Mouse (Mus musculus) neural tube, embryonic 10.5 days (tissue): ENCODE measurements around the gene Ccl7.

ENCODE experiments used
- DNase-seq: peaks from one replicate; pipeline ENCODE4 v3.0.0-alpha.2; 2017; ENCODE audit warnings: low spot score; ENCODE audit errors: extremely low spot score

Gene Ccl7

DNA sequence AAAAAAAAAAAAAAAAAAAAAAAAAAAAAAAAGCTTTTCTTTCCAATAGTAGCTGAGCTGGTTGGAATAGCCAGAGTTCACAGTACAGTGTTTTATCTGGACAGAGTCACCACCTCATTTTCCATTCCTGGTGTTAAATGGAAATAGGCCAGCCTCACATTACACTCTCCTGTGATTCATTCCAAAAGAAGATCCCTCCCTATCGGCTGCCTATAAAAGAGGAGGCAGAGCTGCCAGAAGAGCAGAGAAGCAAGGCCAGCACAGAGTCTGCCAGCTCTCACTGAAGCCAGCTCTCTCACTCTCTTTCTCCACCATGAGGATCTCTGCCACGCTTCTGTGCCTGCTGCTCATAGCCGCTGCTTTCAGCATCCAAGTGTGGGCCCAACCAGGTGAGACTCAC is at the start of gene Ccl7:
Ccl7 (plus strand) TSS at position 242 of the 400 bp plus-strand sequence.
- DNase-seq: no peak

DNA sequence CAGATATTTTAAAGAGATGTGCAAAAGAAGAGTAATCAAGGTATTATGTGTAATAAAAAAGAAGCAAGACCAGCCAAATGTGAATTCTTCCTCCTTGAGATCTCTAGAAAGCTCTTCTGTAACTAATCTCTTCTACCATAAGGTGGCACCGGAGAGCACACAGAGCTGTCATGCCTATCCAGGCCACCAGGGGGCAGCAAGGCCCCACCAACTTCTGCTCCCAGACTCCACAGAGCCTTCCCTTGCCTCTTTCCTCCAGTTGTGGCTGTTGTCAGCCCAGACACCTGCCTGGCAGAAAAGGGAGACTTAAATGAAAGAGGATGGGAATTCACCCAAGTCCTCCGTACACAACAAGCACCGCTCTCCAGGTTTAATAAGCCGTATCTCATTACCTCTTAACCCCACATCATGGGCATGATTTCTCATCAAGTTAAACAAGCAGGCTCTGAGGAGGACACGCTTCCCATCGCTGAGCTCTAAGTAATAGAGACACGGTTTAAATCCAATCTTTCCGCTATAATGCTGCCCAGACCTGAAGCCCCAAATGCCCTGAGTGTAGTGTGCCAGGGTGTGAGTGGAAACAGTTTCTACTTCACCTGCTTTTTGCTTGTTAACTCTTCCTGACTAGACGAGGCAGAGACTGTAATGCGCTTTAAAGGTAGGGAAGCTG is 49.2 kb upstream of the Ccl7 start:
- DNase-seq: peak; percentile 75

- no peak for DNase-seq
These were observed 48.4 kb upstream of the Ccl7 start for GRCm38 (mm10) chr11:81997085-81997484.

- DNase-seq: no peak
These were observed 46.9 kb upstream of the Ccl7 start for GRCm38 (mm10) chr11:81998646-81999045.

DNA sequence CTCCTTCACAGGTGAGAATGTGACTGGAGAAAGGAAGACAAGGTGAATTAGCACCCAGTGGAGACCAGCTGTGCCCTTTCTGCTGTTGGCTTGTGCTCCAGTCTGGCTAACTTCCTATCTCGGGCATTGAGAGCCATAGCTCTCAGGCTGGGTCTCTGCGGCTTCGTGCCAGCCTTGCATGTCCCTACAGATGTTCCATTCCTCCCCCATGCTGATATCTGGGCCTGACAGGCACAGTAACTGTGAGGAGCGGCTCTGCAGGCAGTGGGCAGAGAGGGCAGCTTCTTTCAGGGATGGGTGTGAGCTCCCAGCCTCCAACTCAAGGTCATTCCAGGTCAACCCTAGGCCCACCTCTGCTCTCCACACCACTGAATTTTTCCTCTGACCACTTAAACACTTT is 46.0 kb upstream of the Ccl7 start:
- DNase-seq: no peak

DNA sequence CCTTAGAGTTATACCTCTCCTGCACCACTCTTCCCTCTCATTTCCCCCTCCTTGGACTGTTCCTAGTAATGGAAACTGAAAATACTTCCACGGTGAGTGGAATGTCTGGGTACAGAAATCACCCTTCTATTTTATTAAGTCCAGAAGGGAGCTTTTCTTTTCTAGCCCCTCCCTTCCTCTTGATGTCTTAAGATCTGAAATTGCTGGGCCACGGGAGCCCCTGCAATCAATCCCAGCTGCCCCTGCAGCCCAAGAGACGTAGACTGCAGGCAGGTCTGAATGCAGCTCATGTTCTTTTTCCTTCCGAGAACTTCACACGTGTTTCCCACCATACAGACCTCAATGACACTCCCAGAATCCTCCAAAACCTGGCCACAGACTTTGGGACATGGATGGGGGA is 44.9 kb upstream of the Ccl7 start:
- DNase-seq: no peak

GRCm38 (mm10) chr11:82004810-82005209 is 40.7 kb upstream of the Ccl7 start:
- DNase-seq: no peak

GRCm38 (mm10) chr11:82006796-82007423 is 38.6 kb upstream of the Ccl7 start:
- DNase-seq: no peak

DNA sequence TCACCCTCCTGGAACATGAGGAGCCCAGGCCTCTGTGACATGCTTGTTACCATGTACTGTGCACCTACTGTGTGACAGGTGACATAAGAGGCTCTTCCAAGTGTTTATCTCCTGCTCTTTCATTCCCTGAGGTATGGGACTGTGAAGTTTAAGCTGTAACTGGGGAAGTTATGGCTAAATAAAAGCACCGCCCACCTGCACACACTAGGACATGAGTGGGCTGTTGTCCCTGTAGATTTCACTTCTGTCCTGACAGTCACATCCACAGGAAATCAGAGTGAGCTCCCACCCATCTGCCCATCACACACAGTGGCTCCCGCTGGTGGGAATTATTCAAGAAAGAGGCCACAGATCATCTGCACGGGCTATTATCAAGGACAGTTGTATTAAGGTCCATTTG is 35.4 kb upstream of the Ccl7 start:
- no peak for DNase-seq

- no peak for DNase-seq
These were observed 33.9 kb upstream of the Ccl7 start for GRCm38 (mm10) chr11:82011411-82012193.

- DNase-seq: no peak
These were observed 31.8 kb upstream of the Ccl7 start for GRCm38 (mm10) chr11:82013756-82014155.

DNA sequence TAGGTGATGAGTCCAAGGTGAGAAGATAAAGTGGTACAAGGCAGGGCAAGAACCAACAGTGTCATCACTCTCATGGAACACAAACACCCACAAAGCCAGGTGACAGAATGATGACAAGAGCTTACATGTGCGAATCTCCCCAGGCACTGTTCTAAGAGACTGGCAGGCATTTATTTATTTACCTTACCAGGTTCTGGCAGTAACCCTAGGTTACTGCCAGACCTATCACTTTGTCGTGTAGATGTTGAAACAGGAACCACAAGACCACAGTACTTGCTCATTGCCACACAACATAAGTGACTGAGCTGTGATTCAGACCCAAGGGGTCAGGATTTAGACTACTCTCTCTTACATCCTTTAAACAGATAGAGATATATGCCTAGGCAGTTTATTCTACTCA is 30.4 kb upstream of the Ccl7 start:
- no peak for DNase-seq

DNA sequence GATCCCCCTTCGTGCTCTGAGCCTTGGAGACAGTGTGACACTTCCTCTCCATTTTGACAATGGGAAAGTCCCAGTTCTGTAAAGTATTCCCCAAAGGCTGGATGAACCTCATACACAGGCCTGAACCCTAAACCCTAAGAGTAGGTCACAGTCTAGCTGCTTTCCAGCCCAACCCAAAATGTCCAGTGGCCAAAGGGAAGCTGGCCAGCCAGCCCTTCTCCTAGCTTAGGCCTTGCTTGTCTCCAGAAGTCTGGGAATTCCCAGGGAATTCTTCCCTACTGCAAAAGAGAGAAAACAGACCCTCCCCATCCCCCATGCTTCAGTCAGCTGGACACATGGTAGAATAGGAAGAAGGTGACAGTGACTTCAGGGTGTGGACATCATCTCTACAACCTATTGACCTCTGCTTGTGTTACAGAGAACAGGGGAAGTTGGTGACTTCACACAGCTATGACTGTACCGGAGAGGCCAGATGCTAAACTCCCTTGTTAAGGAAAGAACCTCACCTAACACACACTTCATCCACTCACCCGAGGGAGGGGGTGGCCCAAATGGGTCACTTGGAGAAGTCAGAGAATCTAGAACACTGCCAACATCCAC is 29.2 kb upstream of the Ccl7 start:
- no peak for DNase-seq

DNA sequence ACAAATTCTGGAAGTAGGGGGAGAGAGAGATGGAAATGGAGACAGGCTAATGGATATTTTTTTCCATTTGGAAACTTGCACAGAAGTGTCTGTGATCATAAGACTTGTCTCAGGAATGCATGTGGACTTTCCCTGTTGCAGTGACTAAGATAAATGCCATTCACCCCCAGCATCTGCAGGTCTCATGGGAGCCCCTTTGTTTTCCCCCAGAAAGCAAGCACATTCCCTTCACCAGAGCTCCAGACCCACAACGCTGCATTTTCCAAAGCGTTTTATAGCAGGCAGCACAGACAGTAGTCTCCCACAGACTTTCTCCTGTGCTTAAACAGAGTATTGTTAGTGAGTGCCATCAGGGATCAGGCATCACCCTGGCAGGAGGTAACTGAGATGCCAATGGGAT is 26.1 kb upstream of the Ccl7 start:
- no peak for DNase-seq

GRCm38 (mm10) chr11:82019793-82020192 is 25.7 kb upstream of the Ccl7 start:
- DNase-seq: no peak

DNA sequence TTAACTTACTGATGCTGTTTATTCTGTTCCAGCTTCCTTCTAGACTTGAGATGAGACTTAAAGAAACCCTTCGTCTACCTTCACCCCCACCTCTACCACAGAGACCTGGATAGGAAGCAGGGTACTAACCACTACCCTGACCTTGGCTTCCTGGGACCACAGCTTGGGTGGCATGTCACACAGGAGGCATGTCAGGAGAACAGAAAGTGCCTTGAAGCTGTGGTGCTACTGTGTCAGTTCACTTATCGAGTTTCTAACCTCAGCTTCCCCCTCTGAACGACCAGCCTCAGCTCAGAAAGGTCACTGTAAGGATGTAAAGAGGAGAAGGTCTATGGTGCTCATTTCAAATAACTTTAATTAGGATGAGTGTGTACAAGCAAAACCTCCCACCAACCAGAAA is 24.1 kb upstream of the Ccl7 start:
- no peak for DNase-seq

GRCm38 (mm10) chr11:82022504-82023056 is 22.9 kb upstream of the Ccl7 start:
- DNase-seq: no peak

DNA sequence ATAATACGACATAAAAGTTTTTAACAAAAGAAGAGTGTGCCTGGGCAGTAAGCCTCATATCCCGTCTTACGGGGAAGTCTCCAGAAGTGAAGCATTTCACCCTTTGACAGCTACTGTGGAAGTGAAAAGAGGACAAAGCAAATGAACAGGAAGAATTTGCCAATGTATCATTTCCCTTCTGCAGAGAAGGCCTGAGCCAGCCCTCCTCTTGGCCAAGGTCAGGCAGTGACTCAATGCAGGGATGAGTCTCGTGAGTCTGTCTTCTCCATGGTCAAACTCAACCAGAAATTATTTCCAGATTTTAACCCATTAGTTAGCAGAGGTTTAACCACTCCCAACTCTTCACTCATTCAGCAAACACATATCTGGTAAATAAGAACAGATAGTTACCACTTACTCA is 21.7 kb upstream of the Ccl7 start:
- no peak for DNase-seq

DNA sequence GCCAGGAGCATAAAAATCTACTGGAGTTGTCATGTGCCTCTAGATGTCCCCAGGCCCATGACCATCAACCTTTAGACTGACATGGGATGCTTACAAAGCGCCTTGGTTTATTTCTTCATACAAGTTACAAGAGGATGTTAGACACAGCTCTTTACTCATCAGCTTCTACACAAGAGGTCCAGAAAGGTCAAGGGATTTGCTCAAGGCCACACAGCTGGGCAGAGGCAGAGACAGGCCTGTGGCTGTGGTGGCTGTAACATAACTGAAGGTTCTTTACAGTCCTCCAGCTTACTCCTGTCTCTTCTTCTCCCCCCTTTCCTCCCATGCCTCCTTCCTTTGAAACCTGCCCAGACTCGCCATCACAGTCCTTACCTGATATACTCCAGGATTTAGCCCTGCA is 15.3 kb upstream of the Ccl7 start:
- no peak for DNase-seq

DNA sequence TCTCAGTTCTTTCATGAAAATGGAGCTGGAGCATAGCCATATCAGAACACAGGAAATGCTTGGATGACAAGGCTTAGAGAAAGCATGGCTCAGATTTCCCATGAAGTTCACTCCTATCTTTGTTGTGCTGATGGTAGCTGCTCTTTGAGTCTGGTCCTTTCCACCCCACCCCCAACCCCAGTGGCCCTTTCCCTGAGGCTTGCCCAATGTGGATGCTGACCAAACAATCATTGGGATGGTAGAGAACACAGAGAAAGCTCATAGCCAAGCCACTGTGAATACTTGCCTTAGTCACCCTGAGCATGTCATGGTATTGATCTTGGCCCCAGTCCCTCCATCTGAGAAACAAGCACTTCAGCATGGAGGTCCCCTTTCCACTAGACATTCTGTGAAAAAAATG is 13.4 kb upstream of the Ccl7 start:
- no peak for DNase-seq

GRCm38 (mm10) chr11:82032678-82033344 is 12.7 kb upstream of the Ccl7 start:
- DNase-seq: no peak
